Mouse (Mus musculus) frontal cortex, postnatal 14 days (tissue): Measurements from ENCODE around the gene Zfp827.
"Not testable (repeated sequence)": the region's sequence is repeated elsewhere in the genome, so short reads cannot be mapped to it uniquely, and the experiment has no call there.

Experiments used
- DNase-seq, 2 experiments: peaks; one replicate each; pipeline ENCODE4 v3.0.0; 2022; ENCODE audit warnings: low spot score in 2 of 2

The Zfp827 gene

DNA sequence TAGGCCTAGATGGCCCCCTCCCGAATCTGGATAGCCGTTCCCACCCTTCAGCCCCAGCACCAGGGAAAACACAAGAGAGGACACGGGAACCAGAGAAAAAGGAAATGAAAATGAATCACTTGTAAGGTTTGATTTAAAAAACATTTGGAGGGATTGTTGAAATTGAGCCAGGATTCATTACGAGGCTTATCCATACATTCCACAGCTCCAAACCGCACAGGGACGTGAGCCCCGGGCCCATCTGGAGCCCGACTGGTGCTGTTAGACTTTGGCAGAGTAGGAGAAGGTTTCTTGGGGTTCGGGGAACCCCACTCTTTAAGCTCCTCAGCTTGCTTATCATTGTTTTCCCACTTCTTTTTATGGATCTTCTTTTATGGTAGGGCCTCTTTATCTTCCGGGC lies 76.9 kb downstream of the Zfp827 start:
- DNase-seq = no peak

DNA sequence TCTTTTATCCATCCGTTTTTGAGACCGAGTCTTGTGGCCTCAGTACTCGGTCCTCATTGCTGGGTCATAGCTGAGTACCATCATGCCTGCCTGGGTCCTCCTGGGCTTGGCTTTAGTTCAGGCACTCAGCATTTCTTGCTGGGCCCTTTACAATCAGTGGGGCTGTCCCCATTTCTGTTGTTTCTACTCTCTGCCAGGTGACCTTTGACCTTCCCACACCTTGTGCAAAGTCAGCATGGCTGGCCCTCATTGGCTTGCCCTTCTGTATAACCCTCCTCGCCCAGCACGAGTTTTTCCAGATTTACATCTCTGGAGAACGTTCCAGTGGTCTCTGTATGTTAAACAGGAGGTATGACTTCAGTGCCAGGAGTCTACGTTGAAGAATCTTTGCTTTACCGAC lies 83.2 kb downstream of the Zfp827 start:
- no peak for DNase-seq

DNA sequence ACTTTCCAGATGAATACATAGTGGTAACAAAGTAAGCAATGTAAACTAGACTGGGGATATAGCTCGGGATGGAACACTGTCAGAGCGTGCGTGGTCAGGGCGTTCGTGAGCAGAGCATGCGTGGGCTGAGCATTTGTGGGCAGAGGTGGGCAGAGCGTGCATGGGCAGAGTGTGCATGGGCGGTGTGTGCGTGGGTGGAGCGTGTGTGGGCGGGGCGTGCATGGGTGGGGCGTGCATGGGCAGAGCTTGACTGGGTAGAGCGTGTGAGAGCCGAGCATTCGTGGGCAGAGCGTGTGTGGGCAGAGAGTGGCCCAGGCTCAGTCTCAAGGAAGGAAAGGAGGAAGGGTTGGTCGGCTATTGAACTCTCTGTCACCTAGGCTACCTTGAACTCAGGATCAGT lies 84.2 kb downstream of the Zfp827 start:
- no peak for DNase-seq

- no peak for DNase-seq
These were observed 85.3 kb downstream of the Zfp827 start for GRCm38 (mm10) chr8:79113533-79113932.

DNA sequence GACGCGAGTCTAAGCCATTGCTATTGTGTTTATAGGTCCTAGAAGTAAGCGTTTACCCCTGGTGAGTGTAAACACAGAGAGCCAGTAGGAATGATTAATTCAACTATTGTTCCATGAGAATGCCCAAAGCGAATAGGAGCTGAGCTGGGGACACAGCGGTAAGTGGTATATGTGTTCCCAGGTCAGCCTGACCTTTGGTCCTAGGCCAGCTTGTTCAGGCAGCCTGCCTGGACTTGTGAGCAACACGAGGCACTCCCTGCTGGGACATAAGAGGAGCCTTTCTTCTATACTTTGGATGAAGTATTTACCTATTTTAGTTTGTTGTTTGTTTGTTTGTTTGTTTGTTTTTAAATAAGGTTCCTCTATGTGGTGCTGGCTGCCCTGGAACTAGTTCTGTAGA lies 86.3 kb downstream of the Zfp827 start:
- DNase-seq = no peak

GRCm38 (mm10) chr8:79116436-79116835 lies 88.2 kb downstream of the Zfp827 start:
- no peak for DNase-seq

GRCm38 (mm10) chr8:79117711-79118110 lies 89.5 kb downstream of the Zfp827 start:
- DNase-seq = no peak

DNA sequence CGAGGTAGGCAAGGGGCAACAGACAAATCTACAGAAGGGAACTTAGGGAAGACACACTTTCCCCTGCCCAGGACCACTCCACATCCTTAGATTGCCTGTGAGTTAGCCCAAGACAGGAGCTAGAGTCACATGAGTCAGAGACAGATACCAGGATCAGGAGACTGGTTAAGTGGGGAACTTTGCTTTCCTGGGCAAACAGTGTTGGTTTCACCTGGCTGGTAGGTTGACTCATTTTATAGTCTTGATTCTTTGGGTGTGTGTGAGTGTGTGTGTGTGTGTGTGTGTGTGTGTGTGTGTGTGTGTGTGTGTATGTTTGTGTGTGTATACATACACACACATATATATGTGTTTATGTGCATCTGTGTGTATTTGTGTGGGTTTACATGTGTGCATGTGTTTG lies 93.4 kb downstream of the Zfp827 start:
- DNase-seq = no peak

DNA sequence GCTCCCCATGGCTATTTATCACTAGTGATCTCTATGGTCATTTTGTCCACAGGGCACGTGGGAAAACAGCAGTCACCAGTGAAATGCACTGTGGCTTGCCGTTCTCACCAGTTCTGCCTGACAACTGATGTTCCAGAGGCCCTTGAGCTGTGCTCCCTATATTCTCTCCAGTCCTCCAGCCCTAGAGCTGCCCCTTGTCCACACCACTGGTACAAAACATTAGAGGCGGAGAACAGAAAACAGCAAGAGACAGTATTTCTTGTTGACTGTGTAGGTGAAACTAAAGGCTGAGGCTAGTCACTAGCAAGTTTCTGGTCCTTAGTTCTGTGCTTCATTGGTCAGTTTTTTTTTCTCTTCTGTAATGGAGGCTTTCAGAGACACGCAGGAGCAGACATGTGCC lies 96.0 kb downstream of the Zfp827 start:
- no peak for DNase-seq

DNA sequence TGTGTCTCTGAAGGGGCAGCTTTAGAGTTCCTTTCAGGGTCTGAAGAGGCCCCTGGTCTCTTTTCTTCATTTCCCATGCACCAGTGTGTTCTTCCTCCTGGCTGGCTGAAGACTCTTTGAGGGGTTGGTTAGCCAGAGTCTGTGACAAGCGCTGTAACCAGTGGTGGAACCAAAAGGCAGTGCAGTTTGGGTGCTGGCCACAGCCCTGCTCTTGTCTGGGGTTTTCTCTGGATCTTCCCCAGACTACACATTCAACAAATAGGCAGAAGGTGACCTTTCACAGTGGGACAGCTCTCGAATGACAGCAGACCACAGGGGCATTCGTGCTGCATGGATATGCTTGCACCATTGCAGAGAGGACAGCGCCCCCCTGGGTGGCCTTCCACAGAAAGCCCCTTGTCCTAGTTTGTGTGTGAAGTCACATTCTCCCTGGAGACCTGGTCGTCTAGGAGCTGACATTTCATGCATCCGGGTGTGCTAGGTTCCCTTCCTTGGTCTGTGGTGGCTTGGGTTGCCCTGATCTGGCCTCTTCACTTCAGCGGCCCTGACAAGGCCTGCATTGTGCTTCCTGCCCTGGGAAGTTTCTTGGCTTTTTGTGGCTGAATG lies 99.1 kb downstream of the Zfp827 start:
- DNase-seq = no peak

- not testable (repeated sequence) for DNase-seq
These were observed 100.3 kb downstream of the Zfp827 start for GRCm38 (mm10) chr8:79128534-79128933.

GRCm38 (mm10) chr8:79139614-79140013 lies 111.4 kb downstream of the Zfp827 start:
- no peak for DNase-seq

- peak; percentile 48 to 67 for DNase-seq
These were observed 112.7 kb downstream of the Zfp827 start for GRCm38 (mm10) chr8:79140981-79141380.

GRCm38 (mm10) chr8:79141592-79141991 lies 113.4 kb downstream of the Zfp827 start:
- no peak for DNase-seq

GRCm38 (mm10) chr8:79143729-79144128 lies 115.5 kb downstream of the Zfp827 start:
- DNase-seq = no peak

DNA sequence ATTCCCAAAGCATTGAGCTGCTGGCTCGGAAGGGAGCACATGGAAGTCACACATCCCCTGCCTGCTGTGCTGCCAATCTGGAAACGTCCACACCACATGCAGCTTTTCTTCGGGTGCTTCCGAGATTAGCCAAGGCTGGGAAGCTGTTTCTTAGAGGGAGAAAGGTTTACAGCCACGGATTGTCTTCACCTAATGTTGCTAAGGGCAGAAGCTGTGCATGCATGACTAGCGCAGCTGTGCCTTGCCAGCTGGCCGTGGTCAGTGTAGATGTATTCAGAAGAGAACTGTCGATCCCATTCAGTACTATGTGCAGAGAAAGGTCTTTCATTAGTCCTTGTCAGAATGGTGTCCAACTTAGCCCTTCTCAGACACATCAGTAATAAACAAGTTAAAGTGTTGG lies 117.0 kb downstream of the Zfp827 start:
- no peak for DNase-seq

GRCm38 (mm10) chr8:79145626-79146025 lies 117.4 kb downstream of the Zfp827 start:
- DNase-seq = no peak

DNA sequence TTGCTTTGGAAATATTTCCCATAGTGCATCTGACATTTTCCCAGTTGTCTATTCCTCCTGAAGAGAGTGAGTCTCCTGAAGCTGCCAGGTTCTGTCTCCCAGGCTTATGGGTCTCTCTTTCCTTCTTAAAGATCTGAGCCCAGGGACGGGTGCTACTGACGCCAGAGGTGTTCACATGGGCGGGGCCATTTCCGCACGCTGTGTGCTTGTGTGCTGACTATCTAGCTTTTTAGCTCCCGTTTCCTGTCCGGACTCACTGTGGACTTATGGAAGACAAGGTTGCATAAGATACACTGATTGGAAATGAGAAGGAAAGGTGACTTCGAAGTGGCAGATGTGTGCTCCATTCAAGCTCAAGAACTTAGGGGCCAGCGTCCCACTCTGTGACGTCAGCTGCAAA lies 120.6 kb downstream of the Zfp827 start:
- no peak for DNase-seq

DNA sequence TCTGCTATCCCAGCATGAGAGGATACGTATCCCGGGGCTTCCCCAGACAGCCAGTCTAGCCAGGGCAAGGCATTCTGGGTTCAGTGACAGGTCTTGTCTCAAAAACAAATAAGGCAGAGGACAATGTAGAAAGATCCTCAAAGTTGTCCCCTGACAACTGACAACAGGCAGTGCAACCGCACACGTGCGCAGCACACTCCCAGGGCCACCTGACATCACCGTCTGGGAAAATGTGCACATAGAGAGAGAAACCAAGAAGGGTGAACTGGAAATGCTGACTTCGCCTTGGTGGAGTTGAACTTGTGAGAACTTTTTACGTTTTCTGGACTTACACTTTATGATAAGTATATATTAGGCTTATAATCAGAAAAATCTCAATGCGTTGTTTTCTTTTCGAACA lies 121.6 kb downstream of the Zfp827 start:
- no peak for DNase-seq

- no peak for DNase-seq
These were observed 122.4 kb downstream of the Zfp827 start for GRCm38 (mm10) chr8:79150544-79151192.

GRCm38 (mm10) chr8:79151644-79152043 lies 123.4 kb downstream of the Zfp827 start:
- DNase-seq = no peak

- no peak for DNase-seq
These were observed 125.0 kb downstream of the Zfp827 start for GRCm38 (mm10) chr8:79153201-79153600.

GRCm38 (mm10) chr8:79153637-79154036 lies 125.4 kb downstream of the Zfp827 start:
- no peak for DNase-seq
